Mouse (Mus musculus) mature B cell (primary cell): Measurements from ENCODE around the gene Gp6.
"Not testable (repeated sequence)": the region's sequence is repeated elsewhere in the genome, so short reads cannot be mapped to it uniquely, and the experiment has no call there.

Experiments used
- in situ Hi-C: fragments of 300-500 bp; cut with MboI; formaldehyde crosslinking; loops from 2 replicates; pipeline ENCODE4 v1.14.3; 2019

Gene Gp6

DNA sequence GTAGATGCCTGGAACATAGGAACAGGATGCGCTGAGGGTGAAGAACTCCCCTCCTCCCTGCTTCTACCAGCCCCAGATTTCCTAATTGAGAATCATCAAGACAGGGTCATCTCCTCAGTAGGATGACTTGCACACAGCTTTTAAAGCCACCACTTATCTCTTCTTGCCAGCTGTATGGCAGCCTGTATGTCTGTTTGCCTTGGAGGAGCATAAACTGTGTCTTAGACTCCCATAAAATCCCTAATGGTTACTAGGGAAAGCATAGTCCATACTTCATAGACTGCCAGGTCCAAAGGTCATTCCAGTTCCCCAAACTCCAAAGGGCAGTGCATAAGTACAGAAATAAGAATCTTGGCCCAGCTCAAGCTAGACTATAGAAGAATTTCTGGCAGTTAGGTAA is at the start of gene Gp6:
Gene Gp6 (minus strand): TSS at position 15 of the 400 bp plus-strand sequence.
- in situ Hi-C loops, result no loop called here

- in situ Hi-C loops, result no loop called here
These were observed 49.6 kb upstream of the Gp6 start for GRCm38 (mm10) chr7:4447138-4447537.

DNA sequence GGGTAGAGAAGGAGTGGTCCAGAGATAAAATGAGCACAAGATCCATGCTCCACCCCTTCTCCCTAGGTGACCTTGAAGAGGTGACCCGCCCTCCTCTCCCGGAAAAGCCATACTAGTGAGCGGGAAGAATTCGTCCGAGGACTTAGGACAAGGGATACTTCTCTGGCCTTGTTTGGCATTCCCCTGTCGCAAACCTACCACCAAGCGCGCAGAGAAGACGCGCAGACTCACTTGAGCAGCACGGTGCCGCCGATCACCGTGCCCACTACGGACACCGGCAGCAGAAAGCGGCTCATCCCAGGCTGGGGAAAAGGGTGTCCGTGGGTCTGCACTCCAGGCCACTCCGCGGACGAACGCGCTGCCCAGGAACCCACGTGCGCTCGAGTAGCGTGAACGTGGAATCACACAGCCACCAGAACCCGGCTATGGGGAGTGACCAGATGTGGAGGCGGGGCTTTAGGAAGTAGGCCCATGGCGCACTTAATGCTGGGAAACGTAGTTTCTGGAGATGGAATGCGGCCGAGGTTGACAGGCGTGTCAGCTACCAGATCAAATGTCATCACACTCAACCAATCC is 47.8 kb upstream of the Gp6 start, which contains the start of gene Rdh13:
Gene Rdh13 (minus strand): TSS at position 434 of the 576 bp plus-strand sequence.
- in situ Hi-C loops, result no loop called here

DNA sequence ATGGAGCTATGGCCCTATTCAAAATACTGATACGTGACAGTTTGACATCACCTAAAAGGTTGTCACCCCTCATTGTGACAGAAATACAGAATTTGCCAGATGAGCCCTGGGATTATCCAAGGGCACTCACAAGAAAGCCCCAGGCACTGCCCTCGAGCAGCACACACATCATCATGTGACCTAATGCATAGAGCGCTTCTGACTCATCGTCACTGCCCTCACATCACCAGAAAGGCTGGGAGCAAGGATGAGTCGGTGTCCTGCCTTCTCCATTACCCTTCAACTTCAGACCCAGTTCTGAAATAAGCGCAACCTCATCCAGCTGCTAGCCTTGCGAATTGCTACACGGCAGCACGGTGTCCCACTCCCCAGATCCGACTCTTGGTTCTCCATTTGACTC is 43.0 kb upstream of the Gp6 start:
- in situ Hi-C loops, result no loop called here

GRCm38 (mm10) chr7:4437721-4438120 is 40.2 kb upstream of the Gp6 start:
- in situ Hi-C loops, result loop anchor here (10.0 kb wide), 1 partner anchor 313 kb away; no protein-coding TSS in a partner anchor

GRCm38 (mm10) chr7:4432026-4432425 is 34.5 kb upstream of the Gp6 start:
- in situ Hi-C loops, result loop anchor here (10.0 kb wide), 1 partner anchor 307 kb away; no protein-coding TSS in a partner anchor

- in situ Hi-C loops, result loop anchor here (10.0 kb wide), 1 partner anchor 307 kb away; no protein-coding TSS in a partner anchor
These were observed 34.0 kb upstream of the Gp6 start for GRCm38 (mm10) chr7:4431548-4431947.

DNA sequence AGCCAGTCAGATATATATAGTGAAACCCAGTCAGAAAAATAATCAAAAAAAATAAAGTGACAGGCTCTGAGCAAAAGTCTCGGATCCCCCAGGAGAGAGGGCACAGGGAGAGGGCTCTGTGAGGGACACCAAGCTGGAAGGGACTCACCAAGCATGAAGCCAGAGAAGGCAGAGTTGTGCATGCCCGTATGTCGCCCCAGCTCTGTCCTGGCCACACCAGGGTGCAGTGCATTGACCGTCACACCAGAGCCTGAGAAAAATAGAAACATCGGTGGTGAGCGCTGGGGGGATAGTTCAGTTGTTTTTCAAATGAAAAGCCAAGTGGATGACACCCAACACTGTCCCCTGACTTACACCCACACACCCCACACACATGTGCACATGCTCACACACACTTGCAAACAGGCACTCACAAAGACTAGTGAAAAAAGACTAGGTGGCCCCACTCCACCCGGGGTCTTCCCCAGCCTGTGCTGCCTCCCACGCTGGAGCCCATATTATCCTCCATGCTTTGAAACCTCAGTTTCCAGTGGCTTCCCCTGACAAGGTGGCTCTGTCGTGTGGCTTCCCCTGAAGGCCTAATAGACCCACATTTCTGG is 32.8 kb upstream of the Gp6 start:
- in situ Hi-C loops, result loop anchor here (10.0 kb wide), 1 partner anchor 306 kb away; no protein-coding TSS in a partner anchor

GRCm38 (mm10) chr7:4427161-4427912 is 29.8 kb upstream of the Gp6 start:
- in situ Hi-C loops, result no loop called here

DNA sequence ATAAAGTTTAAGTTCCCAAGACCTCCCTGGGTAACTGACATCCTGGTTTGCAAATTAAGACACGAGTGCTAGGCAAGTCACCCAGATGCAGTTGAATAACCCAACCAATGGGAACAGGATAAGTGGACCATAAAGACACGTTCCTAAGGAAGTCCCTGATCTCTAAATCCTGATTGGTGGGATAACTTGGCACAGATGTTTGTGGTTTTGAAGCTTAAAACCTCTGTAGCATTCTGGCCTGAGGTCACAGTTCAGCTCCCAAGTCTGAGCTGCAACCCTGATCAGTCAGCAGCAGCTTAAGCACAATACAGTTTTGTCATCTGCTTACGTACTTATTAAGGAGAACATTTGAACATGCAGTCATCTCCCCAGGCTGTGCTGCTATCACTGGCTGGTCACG is 22.7 kb upstream of the Gp6 start:
- in situ Hi-C loops, result no loop called here

DNA sequence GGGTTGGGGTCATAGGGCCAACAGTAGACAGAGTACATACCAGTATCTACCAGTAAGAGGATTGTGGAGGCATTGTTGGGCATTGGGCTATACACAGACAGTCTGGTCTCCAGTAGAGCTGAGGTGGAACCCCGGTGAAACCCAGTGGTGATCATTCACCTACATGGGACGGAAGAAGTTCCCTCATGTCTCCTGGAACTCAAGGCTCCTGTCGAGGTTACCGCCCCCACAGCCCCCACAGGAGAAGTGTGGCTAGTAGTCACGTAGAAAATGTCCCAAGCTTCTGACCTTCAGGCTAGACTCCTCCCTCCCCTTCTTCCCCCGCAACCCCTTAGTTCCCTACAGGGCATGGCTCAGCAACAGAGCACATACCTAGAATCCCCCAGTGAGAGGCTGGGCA is 22.1 kb upstream of the Gp6 start:
- in situ Hi-C loops, result no loop called here

DNA sequence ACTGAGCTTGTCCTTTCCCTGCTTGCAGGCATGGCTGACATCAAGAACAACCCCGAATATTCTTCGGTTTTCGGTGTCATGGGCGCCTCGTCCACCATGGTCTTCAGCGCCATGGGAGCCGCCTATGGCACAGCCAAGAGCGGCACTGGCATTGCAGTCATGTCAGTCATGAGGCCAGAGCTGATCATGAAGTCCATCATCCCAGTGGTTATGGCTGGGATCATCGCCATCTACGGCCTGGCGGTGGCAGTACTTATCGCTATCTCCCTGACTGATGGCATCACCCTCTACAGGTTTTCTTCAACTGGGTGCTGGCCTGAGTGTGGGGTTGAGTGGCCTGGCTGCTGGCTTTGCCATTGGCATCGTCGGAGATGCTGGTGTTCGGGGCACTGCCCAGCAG is 14.9 kb upstream of the Gp6 start:
- in situ Hi-C loops, result not testable (repeated sequence)

- in situ Hi-C loops, result no loop called here
These were observed 24.0 kb downstream of the Gp6 start for GRCm38 (mm10) chr7:4373521-4373920.

- in situ Hi-C loops, result no loop called here
These were observed 60.0 kb downstream of the Gp6 start, which contains the start of gene Ncr1 for GRCm38 (mm10) chr7:4337509-4337908. TSS of gene Ncr1 (plus strand) at chr7:4337724.

GRCm38 (mm10) chr7:4323301-4323700 is 74.2 kb downstream of the Gp6 start:
- in situ Hi-C loops, result no loop called here
